ENCODE assay signal across 1 mouse cellular context in the genomic region with DNA sequence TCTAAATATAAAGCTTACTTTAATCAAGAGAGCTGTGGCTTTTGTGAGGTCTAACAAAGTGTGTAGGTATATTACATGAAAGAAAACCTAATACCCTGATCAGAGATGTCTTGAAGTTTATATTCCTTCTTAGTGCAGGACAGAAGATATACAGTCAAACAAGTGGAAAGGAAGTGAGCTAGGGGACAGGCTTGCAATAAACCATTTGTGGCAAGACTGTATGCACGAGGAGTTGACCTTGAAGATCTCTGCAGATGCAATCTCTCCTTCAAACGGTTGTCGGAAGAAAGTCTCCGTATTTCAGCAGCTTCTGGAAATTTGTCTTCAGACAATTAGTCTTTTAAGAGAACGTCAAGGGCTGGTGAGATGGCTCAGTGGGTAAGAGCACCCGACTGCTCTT.
TF ChIP-seq lines count a peak whose summit lies in the region.

No protein-coding gene starts in this region.

TF ChIP-seq in MEL, 35 proteins besides CTCF, POLR2A, EP300 and RAD21:
- TF ChIP-seq GATA1 (IDR thresholded peaks at IDR 0.05; ENCODE audit: low read depth, low read length) (no peak), ZMIZ1 (IDR thresholded peaks at IDR 0.05; ENCODE audit: low read depth, low read length) (no peak), ZNF384 (IDR thresholded peaks at IDR 0.05; ENCODE audit: low read depth, low read length) (no peak), USF1 (IDR thresholded peaks at IDR 0.05; ENCODE audit: low read depth, low read length) (no peak), JUND (IDR thresholded peaks at IDR 0.05; ENCODE audit: low read depth, low read length) (no peak), POLR2AphosphoS2 (IDR thresholded peaks at IDR 0.05; ENCODE audit: low read length) (no peak)
